Mouse (Mus musculus) megakaryocyte, embryonic 14.5 days (primary cell): ENCODE data around the gene Kcnk6.

Source experiments
- FLI1 ChIP-seq: IDR thresholded peaks from 2 replicates; pipeline ENCODE4 v1.6.1; 2012; ENCODE audit warnings: low read length, inconsistent platforms, mixed read lengths
- GATA1 ChIP-seq: IDR thresholded peaks from 3 replicates; pipeline ENCODE4 v1.6.1; 2012; ENCODE audit warnings: mixed read lengths, low read length, inconsistent platforms, borderline replicate concordance

- no peak for TF ChIP-seq GATA1
- no peak for TF ChIP-seq FLI1
These were observed 29.7 kb downstream of the Kcnk6 start for GRCm38 (mm10) chr7:29202577-29202976.
